Mouse (Mus musculus): ENCODE results near the gene Trim10.

Trim10 gene

GRCm38 (mm10) chr17:36869284-36869954, at the start of gene Trim10:
Trim10 (plus strand) TSS chr17:36869574.
- DNase-seq (ENCODE audit: low spot score in 2 of 2) = peak; percentile 83 to 84

GRCm38 (mm10) chr17:36824005-36824404, 45.4 kb upstream of the Trim10 start:
- peak; percentile 59 to 79 for DNase-seq (ENCODE audit: low spot score in 2 of 2)

- no peak for DNase-seq (ENCODE audit: low spot score in 2 of 2)
Observed at GRCm38 (mm10) chr17:36825525-36825924, 43.8 kb upstream of the Trim10 start.

- peak; percentile 82 to 87 for DNase-seq (ENCODE audit: low spot score in 2 of 2)
Observed at GRCm38 (mm10) chr17:36826002-36826401, 43.4 kb upstream of the Trim10 start.

GRCm38 (mm10) chr17:36828488-36828887, 40.9 kb upstream of the Trim10 start:
- no peak for DNase-seq (ENCODE audit: low spot score in 2 of 2)

GRCm38 (mm10) chr17:36830470-36830869, 38.9 kb upstream of the Trim10 start:
- no peak for DNase-seq (ENCODE audit: low spot score in 2 of 2)

DNA sequence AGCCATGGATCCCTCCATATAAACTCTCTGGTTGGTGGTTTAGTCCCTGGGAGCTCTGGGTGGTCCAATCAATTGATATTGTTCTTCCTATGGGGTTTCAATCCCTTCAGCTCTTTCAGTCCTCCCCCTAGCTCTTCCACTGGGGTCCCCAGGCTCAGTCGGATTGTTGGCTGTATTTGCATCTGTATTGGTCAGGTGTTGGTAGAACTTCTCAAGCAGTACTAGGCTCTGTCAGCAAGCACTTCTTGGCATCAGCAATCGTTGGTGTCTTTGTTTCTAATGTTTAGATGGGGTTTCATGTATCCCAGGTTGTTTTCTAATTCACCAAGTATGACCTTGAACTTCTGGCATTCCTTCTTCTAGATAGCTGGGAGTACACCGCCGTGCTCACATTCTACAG, 36.7 kb upstream of the Trim10 start:
- no peak for DNase-seq (ENCODE audit: low spot score in 2 of 2)

DNA sequence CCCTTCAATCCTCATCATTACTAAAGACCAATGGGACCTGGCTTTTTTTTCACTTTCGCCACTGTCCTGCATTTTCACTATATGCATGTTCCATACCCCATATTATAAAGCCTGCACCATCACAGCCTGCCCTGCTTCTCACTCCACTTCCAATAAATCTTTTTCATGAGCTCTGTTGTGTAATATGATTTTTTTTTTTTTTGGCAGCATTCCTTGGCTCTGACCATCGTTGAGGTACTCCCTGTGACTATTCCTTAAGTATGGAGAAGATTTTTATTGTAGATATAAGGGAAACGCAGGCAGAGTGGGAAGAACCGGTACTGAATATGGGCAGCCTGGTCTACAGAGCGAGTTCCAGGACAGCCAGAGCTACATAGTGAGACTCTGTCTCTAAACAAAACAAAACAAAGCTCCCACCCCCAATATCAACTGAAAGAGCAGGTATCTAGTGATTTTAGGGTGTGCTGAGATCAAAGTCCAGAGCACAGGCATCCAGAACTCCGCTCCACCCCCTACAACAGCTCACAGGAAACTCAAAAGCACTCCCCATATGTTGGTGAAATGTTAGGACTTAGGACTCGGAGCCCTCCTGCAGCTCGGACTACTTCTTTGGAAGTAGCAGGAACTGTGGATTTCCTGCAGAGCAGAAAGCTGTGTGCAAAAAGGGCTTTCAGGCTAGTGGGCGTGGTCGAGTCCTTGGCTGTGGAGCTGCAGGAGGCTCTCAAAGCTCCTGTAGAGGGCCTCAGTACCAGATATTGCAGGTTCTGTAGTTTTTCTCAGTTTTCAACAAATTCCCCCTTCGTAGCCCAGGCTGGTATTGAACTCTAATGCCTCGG, 33.6 kb upstream of the Trim10 start:
- peak; percentile 63 to 79 for DNase-seq (ENCODE audit: low spot score in 2 of 2)

- no peak for DNase-seq (ENCODE audit: low spot score in 2 of 2)
Observed at GRCm38 (mm10) chr17:36836427-36836812, 33.0 kb upstream of the Trim10 start.

GRCm38 (mm10) chr17:36836874-36837647, 32.3 kb upstream of the Trim10 start, which contains the start of gene Trim26:
Trim26 (plus strand) TSS chr17:36837134.
- DNase-seq (ENCODE audit: low spot score in 2 of 2) = peak; percentile 96 to 97

DNA sequence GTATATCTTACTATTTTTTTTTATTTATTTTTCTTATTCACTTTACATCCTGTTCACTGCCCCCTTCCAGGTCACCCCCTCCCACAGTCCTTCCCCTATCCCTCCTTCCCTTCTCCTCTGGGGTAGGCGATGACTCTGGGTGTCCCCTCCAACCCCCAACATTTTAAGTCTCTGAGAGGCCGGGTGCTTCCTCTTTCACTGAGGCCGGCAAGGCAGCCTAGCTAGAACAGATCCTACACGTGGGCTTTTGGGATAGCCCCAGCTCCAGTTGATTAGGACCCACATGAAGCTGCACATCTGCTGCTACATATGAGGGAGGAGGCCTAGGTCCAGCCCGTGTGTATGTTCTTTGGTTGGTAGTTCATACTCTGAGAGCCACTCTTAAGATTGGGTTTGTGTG, 30.4 kb upstream of the Trim10 start:
- DNase-seq (ENCODE audit: low spot score in 2 of 2) = no peak

- DNase-seq (ENCODE audit: low spot score in 2 of 2) = no peak
Observed at GRCm38 (mm10) chr17:36839931-36840330, 29.4 kb upstream of the Trim10 start.

GRCm38 (mm10) chr17:36840961-36841445, 28.4 kb upstream of the Trim10 start:
- DNase-seq (ENCODE audit: low spot score in 2 of 2) = no peak

DNA sequence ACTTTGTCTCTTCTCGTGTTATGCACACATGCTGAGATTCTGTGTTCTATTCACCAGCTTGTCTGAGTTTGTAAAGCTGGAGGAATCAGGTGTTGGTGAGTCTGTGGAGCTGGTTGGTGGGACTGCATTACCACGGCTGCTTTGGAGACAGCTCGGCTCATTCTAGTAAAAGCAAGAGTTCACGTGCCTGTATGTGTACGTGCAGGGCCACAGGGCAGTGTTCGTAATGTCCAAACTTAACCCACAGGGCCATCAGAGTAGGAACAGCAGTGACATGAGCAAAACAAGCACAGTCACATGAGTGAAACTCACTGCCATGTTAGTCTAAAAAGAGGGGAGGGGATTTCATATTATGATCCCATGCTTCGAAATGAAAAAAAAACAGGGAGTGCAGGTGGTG, 25.7 kb upstream of the Trim10 start:
- DNase-seq (ENCODE audit: low spot score in 2 of 2) = no peak

DNA sequence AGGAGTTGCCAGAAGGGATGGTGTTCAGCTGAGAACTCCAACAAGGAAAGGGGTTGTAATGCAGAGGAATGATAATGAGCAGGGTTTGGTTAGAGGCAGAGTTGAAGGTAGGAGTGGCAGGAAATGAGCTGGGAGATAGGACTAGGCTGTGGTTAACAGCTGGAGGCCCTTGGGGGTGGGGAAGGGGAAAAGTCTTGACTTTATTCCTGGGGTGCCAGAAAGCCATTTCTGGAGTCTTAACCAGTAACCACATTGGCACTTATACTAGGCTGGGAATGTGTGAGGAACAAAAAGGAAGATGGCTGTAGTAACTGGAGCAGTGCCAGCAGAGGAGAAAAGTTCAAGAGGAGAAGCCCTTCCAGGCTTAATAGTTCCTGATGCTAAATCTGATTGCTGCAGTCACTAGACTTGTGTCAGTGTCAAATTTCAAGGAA, 25.1 kb upstream of the Trim10 start:
- DNase-seq (ENCODE audit: low spot score in 2 of 2) = no peak

- no peak for DNase-seq (ENCODE audit: low spot score in 2 of 2)
Observed at GRCm38 (mm10) chr17:36844725-36845124, 24.6 kb upstream of the Trim10 start.

GRCm38 (mm10) chr17:36848911-36849310, 20.5 kb upstream of the Trim10 start:
- no peak for DNase-seq (ENCODE audit: low spot score in 2 of 2)

GRCm38 (mm10) chr17:36849992-36850391, 19.4 kb upstream of the Trim10 start:
- DNase-seq (ENCODE audit: low spot score in 2 of 2) = no peak

DNA sequence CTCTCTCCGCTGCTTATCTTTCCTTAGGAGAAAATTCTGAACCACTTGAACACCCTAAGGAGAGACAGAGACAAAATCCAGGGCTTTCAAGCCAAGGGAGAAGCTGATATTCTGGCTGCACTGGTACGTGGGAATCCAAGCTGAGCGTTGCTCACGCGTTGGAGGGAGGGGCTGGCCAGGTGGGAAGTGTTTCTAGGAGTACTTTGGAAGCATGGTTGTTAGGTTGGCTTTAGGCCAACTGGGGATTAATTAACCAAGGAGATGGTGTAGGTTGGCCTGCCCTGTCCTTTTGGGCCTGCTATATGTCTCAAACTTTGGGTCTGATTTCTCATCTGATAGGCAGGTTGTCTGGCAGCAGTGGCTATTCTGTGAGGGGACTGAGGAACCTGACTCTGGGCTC, 18.2 kb upstream of the Trim10 start:
- no peak for DNase-seq (ENCODE audit: low spot score in 2 of 2)

- DNase-seq (ENCODE audit: low spot score in 2 of 2) = no peak
Observed at GRCm38 (mm10) chr17:36851627-36852026, 17.7 kb upstream of the Trim10 start.

DNA sequence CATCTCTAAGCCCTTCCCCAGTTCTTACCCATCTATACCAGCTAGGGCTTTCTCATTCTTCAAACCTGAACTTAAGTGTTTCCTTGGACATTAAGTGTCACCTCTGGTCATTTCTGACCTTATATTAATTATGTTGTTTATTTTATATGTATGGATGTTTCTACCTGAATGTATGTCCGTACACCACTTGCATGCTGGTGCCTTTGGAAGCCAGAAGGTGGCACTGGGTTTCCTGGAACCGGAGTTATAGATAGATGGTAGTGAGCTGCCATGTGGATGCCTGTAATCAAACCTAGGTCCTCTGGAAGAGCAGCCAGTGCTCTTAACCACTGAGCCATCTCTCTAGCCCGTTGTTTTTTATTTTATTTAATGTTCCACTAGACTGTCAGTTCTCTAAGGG, 13.9 kb upstream of the Trim10 start:
- no peak for DNase-seq (ENCODE audit: low spot score in 2 of 2)

- DNase-seq (ENCODE audit: low spot score in 2 of 2) = no peak
Observed at GRCm38 (mm10) chr17:36856236-36856635, 13.1 kb upstream of the Trim10 start.

All from spleen, postnatal 4 days (tissue).